Mouse (Mus musculus) megakaryocyte progenitor cell, adult 5-6 weeks (primary cell): ENCODE measurements around the gene Zbed3. TPM values are rescaled to one million over a fixed set of nuclear protein-coding genes. Genes with fewer than 3 reads are reported as not detected.

ENCODE experiments used
- ATAC-seq: replicated peaks from 2 replicates; pipeline ENCODE4 v1.8.0; 2016; ENCODE audit warnings: mild to moderate bottlenecking, moderate TSS enrichment, inconsistent platforms; ENCODE audit not compliant: poor library complexity
- total RNA-seq, 2 experiments: library from RNA; stranded (forward) in 1 of 2; stranded (reverse) in 1 of 2; fragments of 157-497, 149-512 nt in 1 of 2; fragments of 200-1000 nt in 1 of 2; gene quantifications; 2 replicates each; pipeline versions ENCODE4 v1.2.3 to v1.2.4; 2015 to 2017

Gene Zbed3
- 37.9 and 45.4 TPM in 2 replicates for total RNA-seq (2015)
- total RNA-seq (2017), result 7.9 and 8.5 TPM in 2 replicates

DNA sequence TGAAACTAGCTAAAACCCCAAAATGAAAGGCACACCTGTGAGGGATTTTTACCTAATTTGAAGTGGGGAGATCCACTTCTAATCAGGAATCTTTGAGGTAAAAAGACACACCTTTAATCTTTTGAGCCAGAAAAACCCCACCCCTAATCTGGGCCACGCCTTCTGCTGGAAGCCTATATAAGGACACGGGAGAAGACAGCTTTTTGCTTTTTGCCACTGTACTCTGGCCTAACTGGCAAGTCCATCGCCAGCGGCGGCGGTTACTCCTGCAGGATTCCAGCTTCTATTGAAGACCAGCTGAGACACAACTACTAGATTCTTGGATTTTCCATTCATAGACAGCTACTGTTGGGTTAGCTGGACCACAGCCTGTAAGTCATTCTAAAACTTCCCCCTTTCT is at the start of gene Zbed3:
Zbed3 (plus strand) TSS at position 213 of the 400 bp plus-strand sequence.
- no peak for ATAC-seq

DNA sequence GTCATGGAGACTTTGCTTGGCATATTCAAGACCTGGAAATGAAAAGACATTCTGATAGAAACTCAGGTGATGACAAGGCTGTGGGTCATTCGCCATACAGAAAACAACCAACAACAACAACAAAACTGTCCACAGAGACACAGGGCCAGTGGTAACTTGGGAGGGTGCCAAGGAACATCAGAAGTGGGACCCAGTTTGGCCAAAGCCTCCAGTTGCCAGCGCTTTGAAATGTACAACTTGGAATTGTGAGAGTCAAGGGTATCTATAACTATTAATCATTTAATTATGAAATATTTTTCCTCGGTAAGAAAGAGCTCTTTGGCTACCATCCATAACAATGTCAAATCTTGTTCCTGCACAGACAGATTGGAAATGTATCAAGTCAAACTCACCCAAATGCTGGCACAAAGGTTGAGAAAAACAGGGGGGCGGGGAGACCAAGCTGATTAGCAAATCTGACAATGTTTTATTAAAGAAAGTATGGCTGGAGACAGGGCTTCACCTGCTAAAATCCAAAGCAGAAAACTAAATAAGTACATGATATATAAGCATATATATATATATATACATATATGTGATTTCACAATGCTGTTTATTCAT is 44.9 kb upstream of the Zbed3 start:
- no peak for ATAC-seq

- ATAC-seq, result no peak
These were observed 41.4 kb upstream of the Zbed3 start for GRCm38 (mm10) chr13:95281740-95282673.

- ATAC-seq, result peak; percentile 89
These were observed 36.4 kb upstream of the Zbed3 start for GRCm38 (mm10) chr13:95286989-95287388.

DNA sequence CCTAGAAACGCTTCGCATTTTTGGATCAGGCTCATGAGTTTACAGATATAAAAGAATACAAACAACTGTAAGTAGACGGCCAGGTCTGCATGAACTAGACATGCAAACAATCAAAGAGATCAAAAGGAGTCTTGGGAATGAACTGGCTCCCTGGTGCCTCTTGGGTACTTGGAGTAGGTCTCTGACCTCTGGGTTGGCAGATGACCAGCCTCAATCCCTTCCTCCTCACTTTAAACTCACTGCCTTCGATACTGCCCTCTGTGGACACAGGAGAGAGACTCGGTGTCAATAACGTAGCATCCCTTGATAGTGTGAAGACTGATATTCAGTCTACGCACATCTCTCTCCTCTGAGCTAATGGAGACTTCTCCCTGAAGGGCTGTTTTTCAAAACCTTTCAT is 35.4 kb upstream of the Zbed3 start:
- ATAC-seq, result no peak

GRCm38 (mm10) chr13:95291983-95292382 is 31.4 kb upstream of the Zbed3 start:
- ATAC-seq, result no peak

GRCm38 (mm10) chr13:95299956-95300355 is 23.5 kb upstream of the Zbed3 start:
- no peak for ATAC-seq

GRCm38 (mm10) chr13:95306596-95306995 is 16.8 kb upstream of the Zbed3 start:
- no peak for ATAC-seq

DNA sequence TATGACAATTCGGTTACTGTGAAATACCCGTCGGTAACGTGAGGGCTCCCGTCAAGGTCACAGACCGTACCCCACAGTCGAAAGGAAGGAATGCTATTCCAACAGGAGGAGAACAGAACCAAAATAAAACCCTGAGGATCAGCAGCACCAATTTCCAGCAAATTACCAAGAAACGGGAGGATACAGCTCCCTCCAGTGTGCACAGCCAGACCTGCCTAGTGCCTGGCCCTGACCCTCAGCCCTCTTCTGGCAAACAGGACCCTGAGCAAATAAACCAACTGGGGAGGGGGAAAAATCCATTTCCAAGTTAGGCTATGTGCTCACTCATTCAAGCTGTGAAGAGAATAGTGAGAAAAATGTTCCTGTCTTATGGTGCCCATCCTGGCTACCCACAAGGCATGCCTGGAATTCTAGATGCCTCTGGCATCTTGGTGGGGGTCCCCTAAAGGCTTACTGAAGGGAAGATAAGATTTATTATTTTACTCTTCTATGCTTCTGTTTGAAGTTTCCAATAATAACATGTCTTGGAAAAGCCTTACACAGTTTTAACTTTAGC is 16.2 kb upstream of the Zbed3 start:
- no peak for ATAC-seq

GRCm38 (mm10) chr13:95312016-95312415 is 11.4 kb upstream of the Zbed3 start:
- ATAC-seq, result no peak

DNA sequence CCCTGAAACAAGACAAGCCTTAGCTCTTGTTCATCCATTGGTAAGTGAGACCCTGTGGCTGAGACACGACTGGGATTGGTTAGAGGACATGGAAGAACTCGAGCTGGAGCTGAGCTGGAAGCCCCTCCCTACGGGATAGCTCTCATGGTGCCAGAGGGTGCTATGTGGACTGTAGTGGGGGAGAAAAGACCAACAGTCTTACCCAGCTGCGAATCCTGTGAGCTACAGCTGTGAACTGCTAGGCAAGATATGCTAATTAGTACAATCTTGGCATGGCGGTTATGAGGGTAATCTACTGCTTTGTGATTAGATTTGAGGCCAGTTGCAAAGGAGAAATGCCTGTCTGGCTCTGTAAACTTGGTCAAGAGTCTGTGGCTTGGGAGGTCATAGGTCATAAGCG is 4.3 kb upstream of the Zbed3 start:
- no peak for ATAC-seq

- ATAC-seq, result no peak
These were observed 3.0 kb upstream of the Zbed3 start for GRCm38 (mm10) chr13:95320451-95320850.

DNA sequence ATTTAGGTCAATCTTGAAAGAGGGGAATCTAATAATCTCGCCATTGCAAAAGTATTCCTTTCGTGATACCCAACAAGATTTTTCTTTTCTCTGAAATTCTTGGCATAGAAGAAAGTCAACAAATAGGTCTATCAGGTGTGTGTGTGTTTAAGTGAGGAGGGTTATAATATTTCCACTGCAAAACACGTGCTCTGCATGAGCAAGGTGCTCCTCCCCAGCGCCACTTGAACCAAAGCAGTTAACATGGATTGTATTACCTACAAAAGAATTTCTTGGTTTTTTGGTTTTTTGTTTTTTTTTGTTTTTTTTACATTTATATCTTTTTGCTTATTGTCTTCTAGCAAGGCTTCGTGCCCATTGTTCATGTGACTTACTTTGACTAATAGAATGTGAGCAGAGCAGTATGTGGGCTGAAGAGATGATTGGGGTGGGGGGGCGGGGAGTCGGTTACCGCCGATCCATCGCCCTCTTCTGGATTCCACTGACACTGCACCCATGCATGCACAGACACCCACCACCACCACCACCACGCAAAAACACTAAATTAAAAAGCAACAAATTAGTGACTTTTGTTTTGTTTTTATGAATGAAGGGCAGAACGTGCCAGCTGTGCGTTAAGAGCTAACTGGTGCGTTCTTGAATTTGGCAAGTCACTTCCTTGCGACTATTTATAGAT is 676 bp downstream of the Zbed3 start:
- ATAC-seq, result peak; percentile 64

DNA sequence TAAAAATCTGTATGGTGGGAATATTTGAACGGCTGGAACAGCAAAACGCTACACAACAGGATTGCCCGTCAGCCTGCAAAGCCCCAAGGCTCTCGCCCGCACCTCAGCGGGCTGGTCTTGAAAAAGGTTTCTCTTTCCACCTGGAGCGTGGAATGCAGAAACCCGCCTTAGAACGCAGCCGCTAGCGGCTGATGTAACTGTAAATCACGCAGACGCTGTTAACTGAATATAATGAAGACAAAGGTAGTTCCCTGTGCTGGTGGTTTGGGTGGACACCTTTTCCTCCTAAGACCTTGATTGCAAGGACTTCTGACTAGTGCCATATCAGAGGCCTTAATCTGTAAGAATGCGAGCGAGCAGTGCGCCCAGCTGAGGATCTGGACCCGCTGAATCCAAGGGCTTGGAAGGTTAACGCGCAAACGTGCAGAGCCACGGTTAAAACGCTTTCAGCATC is 1.2 kb downstream of the Zbed3 start:
- peak; percentile 3; the same call in 1 of the 2 replicates for ATAC-seq

DNA sequence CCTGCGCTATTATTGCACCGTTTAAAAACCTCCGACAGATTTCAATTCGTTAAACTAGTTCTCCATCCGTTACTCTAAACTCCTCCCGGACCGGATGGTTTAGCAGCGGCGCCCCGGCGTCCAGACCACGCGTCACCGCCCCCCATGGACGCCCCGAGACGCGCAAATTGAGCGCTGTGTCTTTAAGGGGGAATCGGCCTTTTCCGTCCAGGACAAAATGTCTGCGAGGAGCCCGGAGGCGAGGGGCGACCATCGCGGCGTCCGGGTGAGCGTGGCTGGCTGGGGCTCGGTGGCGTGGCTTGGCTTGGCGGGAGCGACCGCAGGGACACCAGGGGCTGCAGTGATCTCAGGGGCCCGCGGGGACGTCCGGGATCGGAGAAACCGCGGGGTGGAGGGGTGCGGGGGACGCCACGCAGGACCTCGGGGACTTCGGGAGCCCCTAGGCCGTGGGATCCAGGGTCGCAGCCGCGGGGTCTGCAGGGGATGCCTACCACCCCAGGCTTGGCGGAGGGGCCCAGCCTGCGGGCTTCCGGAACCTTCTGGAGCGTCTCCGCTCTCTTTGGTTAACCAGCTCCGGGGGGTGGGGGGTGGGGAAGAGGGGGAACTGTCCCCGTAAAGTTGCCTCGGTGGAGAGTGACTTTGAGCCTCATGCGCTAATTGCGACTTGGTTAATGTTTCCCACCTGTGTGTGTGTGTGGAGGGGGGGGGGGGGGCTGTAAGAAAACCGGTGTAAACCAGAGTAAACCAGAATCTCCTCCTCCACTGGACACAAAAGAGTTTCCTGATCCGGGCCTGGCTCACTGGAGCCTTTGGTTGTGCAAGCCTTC is 1.9 kb downstream of the Zbed3 start:
- ATAC-seq, result peak; percentile 61

GRCm38 (mm10) chr13:95325907-95326550 is 2.6 kb downstream of the Zbed3 start:
- ATAC-seq, result no peak

DNA sequence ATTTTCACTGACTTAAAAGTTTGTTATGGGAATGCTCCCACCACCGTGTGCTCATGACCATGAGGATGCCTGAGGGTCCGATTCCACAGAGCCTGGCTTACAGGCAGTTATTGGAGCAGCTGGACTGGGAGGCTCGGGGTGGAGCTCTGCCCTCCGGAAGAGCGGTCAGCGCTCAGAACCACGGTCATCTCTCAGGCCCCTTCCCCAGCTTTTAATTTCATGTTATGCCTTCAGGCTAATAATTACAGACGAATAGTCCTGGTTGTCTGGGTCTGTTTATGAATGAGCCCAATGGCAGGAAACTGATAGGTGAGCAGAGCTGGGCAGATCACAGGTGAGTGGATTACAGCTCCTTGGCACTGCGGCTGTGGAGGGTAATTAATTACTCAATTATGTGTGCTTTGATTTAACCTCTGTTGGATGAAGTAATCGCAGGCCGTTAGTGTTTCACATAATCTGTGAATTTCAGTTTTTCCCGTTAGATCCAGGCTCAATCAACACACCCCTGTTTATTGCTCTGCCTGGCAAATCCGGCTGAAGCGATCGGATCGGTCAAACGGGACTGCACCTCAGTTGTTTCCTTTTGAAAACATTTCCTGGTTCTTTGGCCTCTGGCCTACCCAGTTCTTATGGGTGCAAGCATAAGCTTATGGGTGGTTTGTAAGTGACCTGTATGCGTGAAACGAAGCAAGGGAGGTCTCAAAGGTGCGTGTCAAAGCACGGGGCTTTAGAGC is 3.4 kb downstream of the Zbed3 start:
- no peak for ATAC-seq

DNA sequence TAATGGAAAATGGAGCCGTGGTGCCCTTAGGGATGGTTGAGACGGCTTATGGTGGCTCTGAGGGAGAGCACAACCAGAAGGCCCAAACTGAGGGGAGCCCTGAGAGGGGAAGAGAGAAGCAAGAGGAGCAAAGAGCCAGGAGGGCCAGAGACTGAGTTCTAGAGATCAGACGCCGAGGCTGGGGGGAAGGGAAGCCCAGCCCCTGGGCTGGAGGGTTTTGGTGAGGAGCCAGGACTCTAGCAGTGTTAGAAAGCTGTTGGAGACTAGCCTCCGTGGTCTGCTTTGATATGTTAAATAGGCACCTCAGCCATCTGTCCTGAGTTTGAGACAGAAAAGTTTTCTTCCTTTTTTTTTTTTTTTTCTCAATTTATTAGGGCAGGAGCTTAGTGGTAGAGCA is 3.9 kb downstream of the Zbed3 start:
- 0 out of 2 replicates have a peak, but pooled peaks have one; percentile 14 for ATAC-seq

GRCm38 (mm10) chr13:95328767-95329166 is 5.4 kb downstream of the Zbed3 start:
- ATAC-seq, result no peak
